In the genomic region with DNA sequence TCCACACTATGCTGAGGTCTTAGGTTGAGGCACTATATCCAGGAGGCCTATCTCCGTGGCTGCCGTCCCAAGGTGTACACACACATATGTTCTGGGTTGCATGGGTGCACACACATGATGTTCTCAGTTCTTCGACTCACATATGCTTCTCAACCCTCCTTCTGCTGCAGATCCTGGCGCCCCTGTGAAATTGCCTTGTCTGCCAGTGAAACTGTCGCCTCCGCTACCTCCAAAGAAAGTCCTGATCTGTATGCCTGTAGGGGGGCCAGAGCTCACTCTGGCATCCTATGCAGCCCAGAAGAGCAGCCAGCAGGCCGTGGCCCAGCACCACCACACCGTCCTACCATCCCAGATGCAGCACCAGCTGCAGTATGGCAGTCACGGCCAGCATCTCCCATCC, we compare ENCODE assay signal across 19 mouse cellular contexts.
DNase-seq lines count a peak whose midpoint lies in the region; ATAC-seq lines count a peak whose summit lies in the region.
"Had no signal": no experiment of that assay in that cellular context is flagged by ENCODE, and none has a peak within 500 bp of the region (broad histone marks: within the 10 kb centered on the region; RNA-seq: fewer than 3 reads in every experiment).

No protein-coding gene starts in this region.

- WGBS in forebrain, embryonic 14.5 days = 85% methylated on average over 9 of the region's 9 CpGs
- WGBS in forebrain, embryonic 12.5 days = 92% methylated on average over 9 of the region's 9 CpGs
- WGBS in heart, embryonic 12.5 days = 84% methylated on average over 9 of the region's 9 CpGs

- no peaks in the 10 kb centered on the region for H3K4me1 ChIP-seq in forebrain, embryonic 14.5 days (ENCODE audit: control insufficient read depth, insufficient read depth, low read length)
- H3K4me1 ChIP-seq in forebrain, embryonic 12.5 days = no peaks in the 10 kb centered on the region
- H3K4me1 ChIP-seq in heart, embryonic 12.5 days (replicated peaks) = 0 out of 2 replicates have a peak, but pooled peaks cover 6% of the 10 kb centered on the region
- H3K4me1 ChIP-seq: embryonic facial prominence, embryonic 13.5 days; intestine, embryonic 15.5 days had no signal

- peak; percentile 13 for DNase-seq in forebrain, embryonic 14.5 days (ENCODE audit: low spot score)
- peak; percentile 82 for DNase-seq in heart, adult 11 months
- DNase-seq in brain, adult 2 months (ENCODE audit: low read depth, low spot score) = peak; percentile 34
- peak; percentile 51 for DNase-seq in layer of hippocampus, adult 9-11 months
- DNase-seq in adrenal gland, postnatal 10 days = no peak
- DNase-seq: adrenal gland, adult 2 months; cerebellum, adult 18-20 months; cerebellum, postnatal 36 days; gastrocnemius, postnatal 10 days; heart, adult 2 months; kidney, adult 18-20 months had no signal

- no peak overlapping the region for H3K4me2 ChIP-seq in forebrain, embryonic 14.5 days (ENCODE audit: low read length)
- no peak overlapping the region for H3K4me2 ChIP-seq in forebrain, embryonic 12.5 days
- no peak overlapping the region for H3K4me2 ChIP-seq in heart, embryonic 12.5 days
- H3K4me2 ChIP-seq: embryonic facial prominence, embryonic 13.5 days; heart, embryonic 11.5 days; hindbrain, embryonic 14.5 days; intestine, embryonic 15.5 days had no signal

- no peak overlapping the region for H3K4me3 ChIP-seq in forebrain, embryonic 14.5 days (ENCODE audit: low read depth, low read length)
- H3K4me3 ChIP-seq in forebrain, embryonic 12.5 days (replicated peaks) = no peak overlapping the region
- no peak overlapping the region for H3K4me3 ChIP-seq in heart, embryonic 12.5 days
- H3K4me3 ChIP-seq: embryonic facial prominence, embryonic 13.5 days; heart, adult 2 months; hindbrain, embryonic 10.5 days; intestine, embryonic 15.5 days had no signal

- H3K9me3 ChIP-seq in forebrain, embryonic 14.5 days (replicated peaks; ENCODE audit: control insufficient read depth, low read length) = no peaks in the 10 kb centered on the region
- no peaks in the 10 kb centered on the region for H3K9me3 ChIP-seq in forebrain, embryonic 12.5 days
- 0 out of 2 replicates have a peak, but pooled peaks cover 3% of the 10 kb centered on the region for H3K9me3 ChIP-seq in heart, embryonic 12.5 days (replicated peaks)
- H3K9me3 ChIP-seq: embryonic facial prominence, embryonic 13.5 days; hindbrain, embryonic 10.5 days; intestine, embryonic 15.5 days had no signal

- no peak for ATAC-seq in forebrain, embryonic 14.5 days
- no peak for ATAC-seq in forebrain, embryonic 12.5 days (ENCODE audit: low FRiP score)
- ATAC-seq in heart, embryonic 12.5 days (ENCODE audit: insufficient number of reproducible peaks, low FRiP score) = no peak
- ATAC-seq: intestine, embryonic 15.5 days had no signal

- no peaks in the 10 kb centered on the region for H3K27me3 ChIP-seq in forebrain, embryonic 14.5 days (replicated peaks; ENCODE audit: control insufficient read depth, insufficient read depth, low read length)
- no peaks in the 10 kb centered on the region for H3K27me3 ChIP-seq in forebrain, embryonic 12.5 days
- H3K27me3 ChIP-seq in heart, embryonic 12.5 days (replicated peaks) = no peaks in the 10 kb centered on the region; the same call in 1 of the 2 replicates
- H3K27me3 ChIP-seq: CH12.LX; embryonic facial prominence, embryonic 13.5 days; intestine, embryonic 15.5 days had no signal

- H3K27ac ChIP-seq in forebrain, embryonic 14.5 days (ENCODE audit: low read depth, low read length) = no peak overlapping the region
- H3K27ac ChIP-seq in forebrain, embryonic 12.5 days = no peak overlapping the region
- H3K27ac ChIP-seq in heart, embryonic 12.5 days (ENCODE audit: poor library complexity, severe bottlenecking) = no peak overlapping the region
- H3K27ac ChIP-seq: embryonic facial prominence, embryonic 13.5 days; heart, adult 2 months; hindbrain, embryonic 10.5 days; hindbrain, embryonic 14.5 days; intestine, embryonic 15.5 days had no signal

- H3K36me3 ChIP-seq in forebrain, embryonic 14.5 days (ENCODE audit: control insufficient read depth, insufficient read depth, low read length) = 0 out of 2 replicates have a peak, but pooled peaks cover 2% of the 10 kb centered on the region
- peaks cover 5% of the 10 kb centered on the region; the same call in 1 of the 2 replicates for H3K36me3 ChIP-seq in forebrain, embryonic 12.5 days (replicated peaks)
- no peaks in the 10 kb centered on the region for H3K36me3 ChIP-seq in heart, embryonic 12.5 days
- H3K36me3 ChIP-seq: embryonic facial prominence, embryonic 13.5 days; hindbrain, embryonic 10.5 days; intestine, embryonic 15.5 days had no signal

- H3K9ac ChIP-seq in forebrain, embryonic 14.5 days (ENCODE audit: low read length) = no peak overlapping the region
- H3K9ac ChIP-seq in forebrain, embryonic 12.5 days = no peak overlapping the region
- H3K9ac ChIP-seq in heart, embryonic 12.5 days = no peak overlapping the region
- H3K9ac ChIP-seq: embryonic facial prominence, embryonic 13.5 days; hindbrain, embryonic 14.5 days; intestine, embryonic 15.5 days had no signal
